Mouse (Mus musculus): Measurements from ENCODE around the gene Arpp21.
A peak's percentile ranks its signal among the peaks of the same experiment; 100 is the strongest.
"Not testable (repeated sequence)": the region's sequence is repeated elsewhere in the genome, so short reads cannot be mapped to it uniquely, and the experiment has no call there.

The Arpp21 gene

DNA sequence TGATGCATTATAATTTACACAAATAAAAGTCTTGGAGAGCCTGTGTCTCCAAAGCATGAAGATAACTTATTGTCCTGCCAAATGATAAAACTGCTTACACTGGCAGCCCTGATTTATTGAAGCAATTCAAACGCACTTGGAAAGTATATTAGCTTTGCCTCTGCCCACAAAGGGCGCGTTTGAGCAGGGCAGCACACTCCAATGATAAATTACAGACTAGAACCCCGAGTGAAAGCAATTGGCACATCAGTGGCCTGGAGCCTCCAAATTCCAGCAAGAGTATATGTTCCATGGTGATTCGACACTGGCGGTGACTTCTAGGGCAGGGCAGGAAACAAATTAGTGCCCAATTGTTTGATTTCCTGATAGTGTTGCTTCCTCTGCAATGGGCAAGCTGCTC is 137.5 kb downstream of the Arpp21 start:
- DNase-seq = no peak

DNA sequence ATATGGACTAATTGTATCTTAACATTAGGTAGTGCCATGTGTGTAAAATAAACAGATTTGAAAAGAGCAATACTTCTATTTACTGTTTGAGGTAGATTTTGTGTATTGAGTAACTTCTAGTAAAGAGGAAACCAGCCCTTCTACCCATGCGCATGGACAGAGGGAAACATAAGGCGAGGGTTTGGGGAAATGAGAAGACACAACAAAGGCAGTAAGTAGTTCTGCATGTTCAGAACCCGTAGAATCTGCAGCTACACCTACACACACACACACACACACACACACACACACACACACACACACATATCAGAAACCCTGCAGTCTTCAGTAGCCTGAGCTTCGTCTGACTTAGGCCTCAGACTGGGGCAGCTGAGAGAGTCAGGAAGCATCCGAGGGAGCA is 140.0 kb downstream of the Arpp21 start:
- no peak for DNase-seq

DNA sequence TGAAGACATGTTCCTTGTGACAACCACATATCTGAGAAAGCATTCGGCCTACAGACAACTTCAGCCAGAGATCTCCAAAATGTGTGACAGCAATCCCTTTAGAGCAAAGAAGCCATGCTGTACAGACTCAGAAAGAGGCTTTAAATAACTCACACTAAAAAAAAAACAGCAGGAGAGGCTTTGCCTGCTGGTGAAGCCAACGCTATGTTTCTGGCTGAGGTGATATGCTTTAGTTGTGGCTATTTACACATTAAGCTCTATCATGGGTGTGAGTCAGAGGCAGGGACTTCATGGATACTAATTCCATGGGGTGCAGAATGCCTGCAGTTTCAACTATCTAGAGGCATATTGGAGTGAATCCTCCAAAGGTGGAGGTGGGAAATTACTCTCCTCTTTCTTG is 140.5 kb downstream of the Arpp21 start:
- no peak for DNase-seq

GRCm38 (mm10) chr9:112078903-112079302 is 156.8 kb downstream of the Arpp21 start:
- no peak for DNase-seq

GRCm38 (mm10) chr9:112078453-112078852 is 157.3 kb downstream of the Arpp21 start:
- DNase-seq = no peak

DNA sequence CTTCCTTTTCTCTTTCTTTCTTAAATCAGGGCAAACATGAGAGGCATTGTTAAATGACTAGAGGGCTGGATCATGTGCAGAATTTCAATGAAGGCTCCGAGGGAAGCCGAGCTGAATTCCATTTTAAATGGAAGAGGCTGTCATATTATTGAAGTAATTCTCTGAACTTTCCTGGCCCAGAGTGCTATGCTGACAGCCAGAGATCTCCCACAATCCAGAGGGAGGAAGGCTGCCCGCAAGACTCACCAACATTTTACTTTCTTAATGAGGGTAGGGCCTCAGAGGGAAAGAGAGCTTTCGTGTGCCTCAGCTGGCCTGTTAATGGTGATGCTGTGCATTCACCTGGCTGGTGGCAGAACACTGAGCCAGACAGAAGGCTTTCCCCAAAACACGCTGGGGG is 160.5 kb downstream of the Arpp21 start:
- DNase-seq = peak; percentile 5

GRCm38 (mm10) chr9:112074872-112075271 is 160.9 kb downstream of the Arpp21 start:
- peak; percentile 20 for DNase-seq

- DNase-seq = peak; percentile 30
Observed at GRCm38 (mm10) chr9:112071368-112071767, 164.4 kb downstream of the Arpp21 start.

DNA sequence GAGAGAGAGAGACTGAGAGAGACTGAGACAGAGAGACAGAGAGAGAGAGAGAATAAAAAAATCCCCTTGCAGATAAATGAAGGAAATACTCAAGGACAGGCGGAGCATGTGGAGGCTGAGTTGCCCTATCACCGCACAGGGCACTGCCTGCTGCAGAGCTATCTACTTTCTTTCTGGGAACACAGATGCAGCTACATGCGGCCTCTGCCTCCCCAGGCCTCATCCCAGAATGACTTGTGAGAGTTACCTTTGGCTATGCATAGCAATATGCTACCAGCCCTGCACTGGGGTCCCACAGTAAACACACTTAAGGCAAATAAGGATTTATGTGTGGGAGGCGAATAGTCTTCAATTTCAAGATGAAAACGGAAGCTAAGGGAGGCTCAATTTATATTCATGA is 164.8 kb downstream of the Arpp21 start:
- DNase-seq = peak; percentile 18

- DNase-seq = no peak
Observed at GRCm38 (mm10) chr9:112068250-112068649, 167.5 kb downstream of the Arpp21 start.

- no peak for DNase-seq
Observed at GRCm38 (mm10) chr9:112060696-112061425, 174.9 kb downstream of the Arpp21 start.

DNA sequence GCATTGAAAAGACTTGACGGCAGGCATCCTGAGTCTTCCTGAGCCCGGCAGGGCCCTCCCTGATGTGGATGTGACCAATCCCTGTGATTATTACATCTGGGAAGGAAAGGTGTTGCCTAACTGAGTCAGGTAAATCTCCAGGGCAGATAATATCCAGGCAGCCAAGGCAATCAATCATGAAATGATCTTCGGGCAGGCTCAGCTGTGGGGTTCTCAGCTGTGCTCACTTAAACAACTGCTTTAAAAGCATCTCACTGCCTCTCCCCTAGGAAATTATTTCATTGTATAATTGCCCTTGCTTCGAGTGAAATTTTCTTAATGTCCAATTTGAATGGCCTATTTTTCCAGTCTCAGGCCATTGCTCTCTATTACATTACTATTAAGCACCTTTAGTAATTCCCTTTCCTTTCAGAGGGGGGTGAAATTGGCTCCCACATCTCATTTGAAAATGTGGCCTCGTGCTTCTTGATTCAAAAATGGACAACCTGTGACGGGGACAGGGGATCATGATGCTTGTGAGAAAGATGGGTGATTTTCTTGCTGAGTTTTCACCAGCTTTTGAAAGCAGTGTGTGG is 180.8 kb downstream of the Arpp21 start:
- DNase-seq = no peak

GRCm38 (mm10) chr9:112047903-112048467 is 187.8 kb downstream of the Arpp21 start:
- no peak for DNase-seq

DNA sequence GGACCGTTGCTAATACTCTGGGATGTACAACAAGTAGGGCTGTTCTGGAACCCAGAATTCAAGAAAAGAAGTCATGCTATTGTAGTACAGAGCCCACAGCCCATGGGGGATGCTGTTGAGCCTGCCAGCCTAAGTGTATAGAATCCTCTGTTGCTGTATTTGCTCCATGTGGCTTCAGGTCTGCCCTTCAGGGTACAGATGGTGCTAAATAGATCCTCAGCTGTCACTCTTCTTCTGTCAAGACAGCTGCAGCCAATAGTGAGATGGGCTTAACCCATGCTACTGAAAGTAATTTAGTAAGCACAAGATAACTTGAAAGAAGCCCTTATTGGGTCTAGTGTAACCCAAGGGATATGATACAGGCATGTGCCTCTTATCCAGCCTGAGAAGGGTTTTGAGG is 195.2 kb downstream of the Arpp21 start:
- DNase-seq = no peak

DNA sequence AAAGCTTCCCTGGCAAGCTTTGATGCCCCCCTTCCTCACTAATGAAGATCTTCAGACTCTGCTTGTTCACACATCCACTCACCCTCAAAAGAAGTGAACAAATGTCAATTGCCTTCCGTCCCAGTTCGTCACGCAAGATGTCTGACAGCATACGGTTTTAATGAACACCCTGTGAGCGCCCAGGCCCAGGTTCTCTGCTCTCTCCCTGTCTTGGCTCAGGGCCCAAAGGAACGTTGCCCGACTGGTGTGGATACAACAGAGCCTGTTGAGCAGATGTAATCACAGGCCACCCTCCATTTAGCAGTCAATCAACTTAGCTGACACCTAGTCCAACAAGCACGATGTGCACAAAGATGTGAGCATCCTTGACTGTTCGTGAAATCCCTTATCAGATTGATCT is 198.0 kb downstream of the Arpp21 start:
- peak; percentile 8 for DNase-seq

GRCm38 (mm10) chr9:112033840-112034239 is 201.9 kb downstream of the Arpp21 start:
- DNase-seq = not testable (repeated sequence)

- no peak for DNase-seq
Observed at GRCm38 (mm10) chr9:112032169-112032568, 203.6 kb downstream of the Arpp21 start.

GRCm38 (mm10) chr9:112023562-112024015 is 212.1 kb downstream of the Arpp21 start:
- DNase-seq = no peak

DNA sequence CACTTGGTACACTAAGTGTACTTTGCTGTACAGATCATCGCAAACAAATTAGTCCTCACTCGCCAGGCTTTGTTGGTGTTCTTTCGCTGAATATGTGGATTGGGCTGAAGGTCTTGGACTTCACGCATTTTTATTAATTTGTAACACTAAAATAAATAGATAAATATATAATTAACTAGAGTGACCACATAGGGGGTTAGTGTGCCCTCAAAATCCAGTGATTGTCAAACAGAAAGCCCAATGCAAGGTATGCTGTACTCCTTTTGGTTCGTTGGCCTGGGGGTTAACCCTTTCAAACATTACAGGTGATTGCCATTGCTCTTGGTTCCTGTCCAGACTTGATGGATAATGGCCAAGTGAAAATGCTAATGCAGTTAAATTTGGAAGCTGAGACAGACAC is 212.6 kb downstream of the Arpp21 start:
- DNase-seq = no peak

Measured in embryo, embryonic 11 days (tissue).